Mouse (Mus musculus): ENCODE results near the gene Lztr1. TPM values are rescaled to one million over a fixed set of nuclear protein-coding genes. Genes with fewer than 3 reads are reported as not detected.

Lztr1 gene
- polyA plus RNA-seq (2015; fragmentation: Nextera tagmentation; extraction: Ambion mirVana) = 104 and 106 TPM in 2 replicates

GRCm38 (mm10) chr16:17508546-17509239 is at the start of gene Lztr1:
Gene Lztr1, plus strand, starts transcription at chr16:17508688.
- Histone ChIP-seq H3K4me3 (peak within 1 kb of the TSS; percentile 69), H3K27me3 (peaks cover 6% of the 10 kb centered on the region; the same call in 1 of the 2 replicates), H3K9ac (peak within 1 kb of the TSS; percentile 87), H3K9me3 (no peaks in the 10 kb centered on the region), H3K36me3 (peaks cover 28% of the 10 kb centered on the region), H3K4me2 (replicated peaks) (peak within 1 kb of the TSS; percentile 83), H3K4me1 (peaks cover 16% of the 10 kb centered on the region), H3K27ac (peak within 1 kb of the TSS; percentile 85)
- ATAC-seq (ENCODE audit: low FRiP score, low read depth) = peak; percentile 96
- under 1% methylated on average over 50 of the region's 50 CpGs for WGBS

- no peak overlapping the region for H3K4me3 ChIP-seq
- H3K27me3 ChIP-seq = no peaks in the 10 kb centered on the region
- H3K9me3 ChIP-seq = no peaks in the 10 kb centered on the region
- 90% methylated on average over 4 of the region's 4 CpGs for WGBS
- ATAC-seq (ENCODE audit: low FRiP score, low read depth) = no peak
- H3K9ac ChIP-seq = no peak overlapping the region
- H3K4me2 ChIP-seq (replicated peaks) = no peak overlapping the region
- H3K27ac ChIP-seq = no peak overlapping the region
- peaks cover 9% of the 10 kb centered on the region for H3K4me1 ChIP-seq
- H3K36me3 ChIP-seq = peaks cover 74% of the 10 kb centered on the region
Measured at GRCm38 (mm10) chr16:17460254-17460653, 48.2 kb upstream of the Lztr1 start.

- ATAC-seq (ENCODE audit: low FRiP score, low read depth) = no peak
- Histone ChIP-seq H3K36me3 (peaks cover 62% of the 10 kb centered on the region), H3K27ac (no peak overlapping the region), H3K27me3 (no peaks in the 10 kb centered on the region), H3K4me3 (no peak overlapping the region), H3K9ac (no peak overlapping the region), H3K4me2 (replicated peaks) (no peak overlapping the region), H3K9me3 (no peaks in the 10 kb centered on the region), H3K4me1 (0 out of 2 replicates have a peak, but pooled peaks cover under 1% of the 10 kb centered on the region)
- 82% methylated on average over 1 of the region's 1 CpGs for WGBS
Measured at GRCm38 (mm10) chr16:17461596-17461995, 46.9 kb upstream of the Lztr1 start.

GRCm38 (mm10) chr16:17463184-17463583 is 45.3 kb upstream of the Lztr1 start:
- Histone ChIP-seq H3K9me3 (no peaks in the 10 kb centered on the region), H3K4me1 (no peaks in the 10 kb centered on the region), H3K36me3 (peaks cover 51% of the 10 kb centered on the region), H3K9ac (no peak overlapping the region), H3K27me3 (no peaks in the 10 kb centered on the region), H3K4me2 (replicated peaks) (no peak overlapping the region), H3K4me3 (no peak overlapping the region), H3K27ac (no peak overlapping the region)
- ATAC-seq (ENCODE audit: low FRiP score, low read depth) = no peak
- 81% methylated on average over 2 of the region's 2 CpGs for WGBS

GRCm38 (mm10) chr16:17466875-17467663 is 41.4 kb upstream of the Lztr1 start:
- no peak for ATAC-seq (ENCODE audit: low FRiP score, low read depth)
- no peaks in the 10 kb centered on the region for H3K4me1 ChIP-seq
- 92% methylated on average over 4 of the region's 4 CpGs for WGBS

GRCm38 (mm10) chr16:17472498-17472897 is 36.0 kb upstream of the Lztr1 start:
- 90% methylated on average over 6 of the region's 6 CpGs for WGBS
- H3K36me3 ChIP-seq = peaks cover 68% of the 10 kb centered on the region

More at GRCm38 (mm10) chr16:17466875-17467663, 41.4 kb upstream of the Lztr1 start:
- Histone ChIP-seq H3K9ac (no peak overlapping the region), H3K9me3 (no peaks in the 10 kb centered on the region), H3K4me2 (replicated peaks) (no peak overlapping the region), H3K36me3 (peaks cover 48% of the 10 kb centered on the region), H3K27ac (no peak overlapping the region), H3K27me3 (no peaks in the 10 kb centered on the region), H3K4me3 (no peak overlapping the region)

GRCm38 (mm10) chr16:17474091-17474490 is 34.4 kb upstream of the Lztr1 start:
- H3K36me3 ChIP-seq = peaks cover 63% of the 10 kb centered on the region
- no peak overlapping the region for H3K4me3 ChIP-seq
- ATAC-seq (ENCODE audit: low FRiP score, low read depth) = no peak
- no peaks in the 10 kb centered on the region for H3K4me1 ChIP-seq
- no peak overlapping the region for H3K27ac ChIP-seq
- no peak overlapping the region for H3K9ac ChIP-seq
- H3K27me3 ChIP-seq = no peaks in the 10 kb centered on the region
- H3K9me3 ChIP-seq = no peaks in the 10 kb centered on the region
- H3K4me2 ChIP-seq (replicated peaks) = no peak overlapping the region

More at GRCm38 (mm10) chr16:17472498-17472897, 36.0 kb upstream of the Lztr1 start:
- no peak overlapping the region for H3K9ac ChIP-seq
- H3K4me2 ChIP-seq (replicated peaks) = no peak overlapping the region
- no peaks in the 10 kb centered on the region for H3K9me3 ChIP-seq
- H3K4me3 ChIP-seq = no peak overlapping the region
- H3K27me3 ChIP-seq = no peaks in the 10 kb centered on the region
- ATAC-seq (ENCODE audit: low FRiP score, low read depth) = no peak
- H3K4me1 ChIP-seq = no peaks in the 10 kb centered on the region
- no peak overlapping the region for H3K27ac ChIP-seq

- ATAC-seq (ENCODE audit: low FRiP score, low read depth) = no peak
- Histone ChIP-seq H3K4me2 (replicated peaks) (no peak overlapping the region), H3K9me3 (no peaks in the 10 kb centered on the region), H3K4me3 (no peak overlapping the region), H3K27me3 (no peaks in the 10 kb centered on the region), H3K27ac (no peak overlapping the region), H3K36me3 (peaks cover 58% of the 10 kb centered on the region), H3K4me1 (no peaks in the 10 kb centered on the region), H3K9ac (no peak overlapping the region)
- WGBS = 88% methylated on average over 2 of the region's 2 CpGs
Measured at GRCm38 (mm10) chr16:17474761-17475160, 33.7 kb upstream of the Lztr1 start.

- ATAC-seq (ENCODE audit: low FRiP score, low read depth) = no peak
- H3K4me3 ChIP-seq = no peak overlapping the region
- H3K4me2 ChIP-seq (replicated peaks) = no peak overlapping the region
- H3K27ac ChIP-seq = no peak overlapping the region
- H3K27me3 ChIP-seq = no peaks in the 10 kb centered on the region
- 96% methylated on average over 4 of the region's 4 CpGs for WGBS
- no peaks in the 10 kb centered on the region for H3K4me1 ChIP-seq
- no peak overlapping the region for H3K9ac ChIP-seq
- H3K9me3 ChIP-seq = no peaks in the 10 kb centered on the region
- peaks cover 52% of the 10 kb centered on the region for H3K36me3 ChIP-seq
Measured at GRCm38 (mm10) chr16:17475326-17475725, 33.2 kb upstream of the Lztr1 start.

GRCm38 (mm10) chr16:17478331-17478943 is 30.1 kb upstream of the Lztr1 start:
- Histone ChIP-seq H3K4me2 (replicated peaks) (no peak overlapping the region), H3K27me3 (no peaks in the 10 kb centered on the region), H3K9ac (no peak overlapping the region), H3K4me3 (no peak overlapping the region), H3K36me3 (peaks cover 39% of the 10 kb centered on the region), H3K4me1 (no peaks in the 10 kb centered on the region), H3K9me3 (no peaks in the 10 kb centered on the region), H3K27ac (no peak overlapping the region)
- WGBS = 77% methylated on average over 4 of the region's 4 CpGs
- no peak for ATAC-seq (ENCODE audit: low FRiP score, low read depth)

- ATAC-seq (ENCODE audit: low FRiP score, low read depth) = no peak
- Histone ChIP-seq H3K9me3 (no peaks in the 10 kb centered on the region), H3K27me3 (no peaks in the 10 kb centered on the region), H3K4me3 (no peak overlapping the region), H3K4me1 (no peaks in the 10 kb centered on the region), H3K9ac (no peak overlapping the region), H3K4me2 (replicated peaks) (no peak overlapping the region), H3K36me3 (peaks cover 54% of the 10 kb centered on the region), H3K27ac (no peak overlapping the region)
- 91% methylated on average over 2 of the region's 2 CpGs for WGBS
Measured at GRCm38 (mm10) chr16:17481465-17481864, 27.0 kb upstream of the Lztr1 start.

GRCm38 (mm10) chr16:17486505-17486904 is 22.0 kb upstream of the Lztr1 start:
- Histone ChIP-seq H3K9me3 (no peaks in the 10 kb centered on the region), H3K27me3 (peaks cover 32% of the 10 kb centered on the region), H3K4me1 (peaks cover 12% of the 10 kb centered on the region), H3K4me3 (no peak overlapping the region), H3K36me3 (peaks cover 54% of the 10 kb centered on the region), H3K9ac (no peak overlapping the region), H3K27ac (no peak overlapping the region), H3K4me2 (replicated peaks) (no peak overlapping the region)
- WGBS = 42% methylated on average over 3 of the region's 3 CpGs
- ATAC-seq (ENCODE audit: low FRiP score, low read depth) = no peak

Measured in limb, embryonic 13.5 days (tissue).